Mouse (Mus musculus) forebrain, embryonic 14.5 days (tissue): Measurements from ENCODE around the gene Hs6st3. TPM values are rescaled to one million over a fixed set of nuclear protein-coding genes. Genes with fewer than 3 reads are reported as not detected.

Source experiments
- ATAC-seq: fragments of 200-750 bp; cut with Nextera tagmentation; 2 replicates; pipeline ENCODE4 v1.8.0; 2017; ENCODE audit warnings: mild to moderate bottlenecking, moderate library complexity
- DNase-seq: peaks from one replicate; pipeline ENCODE4 v3.0.0-alpha.2; 2015; ENCODE audit warnings: low spot score
- H3K27ac ChIP-seq: fragments of 300-500 bp; sonication (generic); 2 replicates; pipeline ENCODE4 v1.5.1; 2014; ENCODE audit warnings: low read depth, mild to moderate bottlenecking, control low read depth, low read length, moderate library complexity
- H3K27me3 ChIP-seq: fragments of 300-500 bp; sonication (generic); replicated peaks from 2 replicates; pipeline ENCODE4 v1.6.1; 2014; ENCODE audit warnings: low read length, control low read depth, mixed read lengths; ENCODE audit not compliant: control insufficient read depth, insufficient read depth
- H3K36me3 ChIP-seq: fragments of 300-500 bp; sonication (generic); 2 replicates; pipeline ENCODE4 v1.6.1; 2014; ENCODE audit warnings: low read length, control low read depth; ENCODE audit not compliant: control insufficient read depth, insufficient read depth
- H3K4me1 ChIP-seq: fragments of 300-500 bp; sonication (generic); 2 replicates; pipeline ENCODE4 v1.6.1; 2014; ENCODE audit warnings: antibody characterized with exemption, low read length, control low read depth; ENCODE audit not compliant: control insufficient read depth, insufficient read depth
- H3K4me2 ChIP-seq: fragments of 300-500 bp; sonication (generic); 2 replicates; pipeline ENCODE4 v1.6.1; 2014; ENCODE audit warnings: mild to moderate bottlenecking, control low read depth, low read length
- H3K4me3 ChIP-seq: fragments of 300-500 bp; sonication (generic); 2 replicates; pipeline ENCODE4 v1.5.1; 2014; ENCODE audit warnings: low read depth, low read length, control low read depth
- H3K9ac ChIP-seq: fragments of 300-500 bp; sonication (generic); 2 replicates; pipeline ENCODE4 v1.6.1; 2014; ENCODE audit warnings: mild to moderate bottlenecking, low read length, control low read depth, moderate library complexity
- H3K9me3 ChIP-seq: fragments of 300-500 bp; sonication (generic); replicated peaks from 2 replicates; pipeline ENCODE4 v1.6.1; 2016; ENCODE audit warnings: low read length, control low read depth, mixed read lengths; ENCODE audit not compliant: control insufficient read depth
- whole genome bisulfite sequencing: fragments of 180-500 bp; shearing (Covaris S2); extraction: QIAGEN DNeasy Blood & Tissue Kit; methylation state at CpG from one replicate; pipeline ENCODE4 v1.1.7; 2014; 5-methylcytosine and 5-hydroxymethylcytosine counted together
- polyA plus RNA-seq: library from polyadenylated mRNA; unstranded; fragments of >200 nt; fragmentation: Nextera tagmentation; extraction: Ambion mirVana; gene quantifications from 2 replicates; pipeline ENCODE4 v1.2.1, GENCODE M21; 2014

The Hs6st3 gene
- polyA plus RNA-seq, 1 experiment from 2014 or later = 0.50 TPM

GRCm38 (mm10) chr14:119450471-119450870 is 312.3 kb downstream of the Hs6st3 start:
- Histone ChIP-seq H3K27ac (no peak overlapping the region), H3K9ac (no peak overlapping the region), H3K9me3 (no peaks in the 10 kb centered on the region), H3K4me2 (no peak overlapping the region), H3K36me3 (no peaks in the 10 kb centered on the region), H3K27me3 (no peaks in the 10 kb centered on the region), H3K4me3 (no peak overlapping the region), H3K4me1 (no peaks in the 10 kb centered on the region)
- peak; percentile 24 for DNase-seq
- ATAC-seq = no peak
- 8% methylated on average over 4 of the region's 4 CpGs for WGBS

GRCm38 (mm10) chr14:119451594-119451993 is 313.5 kb downstream of the Hs6st3 start:
- Histone ChIP-seq H3K4me2 (no peak overlapping the region), H3K9ac (no peak overlapping the region), H3K4me1 (no peaks in the 10 kb centered on the region), H3K9me3 (no peaks in the 10 kb centered on the region), H3K27ac (no peak overlapping the region), H3K27me3 (no peaks in the 10 kb centered on the region), H3K36me3 (no peaks in the 10 kb centered on the region), H3K4me3 (no peak overlapping the region)
- DNase-seq = no peak
- ATAC-seq = no peak

DNA sequence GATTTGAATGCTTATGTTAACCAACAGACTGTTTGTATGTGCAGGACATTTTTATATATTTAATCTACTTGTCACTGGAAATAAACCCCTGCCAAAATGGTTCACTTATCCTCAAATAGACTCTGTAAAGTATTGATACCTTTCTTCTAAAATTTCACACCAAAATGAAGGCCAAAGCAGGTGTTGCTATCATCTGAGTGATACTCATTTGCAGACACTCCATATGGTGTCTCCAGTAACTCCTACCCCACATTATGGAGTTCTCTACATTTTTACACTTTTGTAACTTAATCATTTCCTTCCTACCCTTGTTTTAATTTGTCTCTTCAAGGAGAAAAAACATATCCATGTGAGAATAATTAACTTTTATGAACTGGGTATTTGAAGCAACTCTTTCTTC is 314.2 kb downstream of the Hs6st3 start:
- ATAC-seq (peak; percentile 50; the same call in 1 of the 2 replicates), DNase-seq (peak; percentile 11)
- no peak overlapping the region for H3K27ac ChIP-seq
- no peak overlapping the region for H3K9ac ChIP-seq
- no peaks in the 10 kb centered on the region for H3K9me3 ChIP-seq
- no peaks in the 10 kb centered on the region for H3K36me3 ChIP-seq
- no peak overlapping the region for H3K4me3 ChIP-seq
- no peaks in the 10 kb centered on the region for H3K4me1 ChIP-seq
- H3K4me2 ChIP-seq = no peak overlapping the region
- no peaks in the 10 kb centered on the region for H3K27me3 ChIP-seq

GRCm38 (mm10) chr14:119452797-119453196 is 314.7 kb downstream of the Hs6st3 start:
- WGBS = 43% methylated on average over 3 of the region's 3 CpGs
- Histone ChIP-seq H3K4me3 (no peak overlapping the region), H3K36me3 (no peaks in the 10 kb centered on the region), H3K4me2 (no peak overlapping the region), H3K9me3 (no peaks in the 10 kb centered on the region), H3K4me1 (no peaks in the 10 kb centered on the region), H3K9ac (no peak overlapping the region), H3K27me3 (no peaks in the 10 kb centered on the region), H3K27ac (no peak overlapping the region)
- peak; percentile 17 for DNase-seq
- ATAC-seq = peak; percentile 60; the same call in 1 of the 2 replicates

GRCm38 (mm10) chr14:119464308-119464707 is 326.2 kb downstream of the Hs6st3 start:
- 78% methylated on average over 5 of the region's 5 CpGs for WGBS
- ATAC-seq (no peak), DNase-seq (peak; percentile 32)
- Histone ChIP-seq H3K4me3 (no peak overlapping the region), H3K9ac (no peak overlapping the region), H3K27ac (no peak overlapping the region), H3K9me3 (no peaks in the 10 kb centered on the region), H3K4me2 (no peak overlapping the region), H3K4me1 (peaks cover 3% of the 10 kb centered on the region; the same call in 1 of the 2 replicates), H3K27me3 (no peaks in the 10 kb centered on the region), H3K36me3 (no peaks in the 10 kb centered on the region)

- ATAC-seq (no peak), DNase-seq (peak; percentile 56)
- H3K4me1 ChIP-seq = peaks cover 3% of the 10 kb centered on the region; the same call in 1 of the 2 replicates
- no peaks in the 10 kb centered on the region for H3K36me3 ChIP-seq
- no peak overlapping the region for H3K9ac ChIP-seq
- no peaks in the 10 kb centered on the region for H3K9me3 ChIP-seq
- no peak overlapping the region for H3K4me3 ChIP-seq
- WGBS = 89% methylated on average over 1 of the region's 1 CpGs
- H3K27me3 ChIP-seq = no peaks in the 10 kb centered on the region
- H3K4me2 ChIP-seq = no peak overlapping the region
- H3K27ac ChIP-seq = no peak overlapping the region
These were observed 326.7 kb downstream of the Hs6st3 start for GRCm38 (mm10) chr14:119464883-119465282.

GRCm38 (mm10) chr14:119466899-119467588 is 328.9 kb downstream of the Hs6st3 start:
- Histone ChIP-seq H3K27me3 (no peaks in the 10 kb centered on the region), H3K9me3 (no peaks in the 10 kb centered on the region), H3K27ac (no peak overlapping the region), H3K4me3 (no peak overlapping the region), H3K4me1 (peaks cover 3% of the 10 kb centered on the region; the same call in 1 of the 2 replicates), H3K9ac (no peak overlapping the region), H3K4me2 (no peak overlapping the region), H3K36me3 (no peaks in the 10 kb centered on the region)
- WGBS = 78% methylated on average over 5 of the region's 5 CpGs
- DNase-seq = peak; percentile 17
- 0 out of 2 replicates have a peak, but pooled peaks have one; percentile 26 for ATAC-seq

DNA sequence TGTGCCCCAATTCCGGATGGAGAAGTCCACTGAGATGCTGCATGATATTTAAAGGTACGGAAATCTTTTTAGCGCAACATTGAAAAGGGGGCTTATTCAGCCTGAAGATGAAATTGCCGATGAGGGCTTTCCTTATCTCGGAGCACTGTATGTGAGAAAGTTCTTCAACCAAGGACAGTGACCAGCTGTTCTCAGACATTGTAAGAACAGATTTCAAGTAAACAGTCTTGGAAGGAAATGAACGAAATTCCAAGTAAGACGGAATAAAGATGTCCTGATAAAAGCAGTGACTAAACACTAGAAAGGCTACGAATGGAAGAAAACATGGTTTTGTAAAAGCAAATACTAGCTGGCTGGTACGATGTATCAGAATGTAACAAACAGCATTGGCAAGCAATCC is 338.4 kb downstream of the Hs6st3 start:
- H3K27ac ChIP-seq = no peak overlapping the region
- DNase-seq = no peak
- no peak for ATAC-seq
- H3K4me3 ChIP-seq = no peak overlapping the region
- H3K27me3 ChIP-seq = no peaks in the 10 kb centered on the region
- no peak overlapping the region for H3K9ac ChIP-seq
- no peaks in the 10 kb centered on the region for H3K4me1 ChIP-seq
- 95% methylated on average over 9 of the region's 9 CpGs for WGBS
- no peak overlapping the region for H3K4me2 ChIP-seq
- H3K9me3 ChIP-seq = no peaks in the 10 kb centered on the region
- H3K36me3 ChIP-seq = no peaks in the 10 kb centered on the region

- H3K4me3 ChIP-seq = no peak overlapping the region
- H3K36me3 ChIP-seq = no peaks in the 10 kb centered on the region
- H3K4me1 ChIP-seq = no peaks in the 10 kb centered on the region
- no peak overlapping the region for H3K4me2 ChIP-seq
- WGBS = 89% methylated on average over 4 of the region's 4 CpGs
- no peak overlapping the region for H3K9ac ChIP-seq
- H3K27ac ChIP-seq = no peak overlapping the region
- no peak for ATAC-seq
- no peaks in the 10 kb centered on the region for H3K27me3 ChIP-seq
- H3K9me3 ChIP-seq = no peaks in the 10 kb centered on the region
- DNase-seq = no peak
These were observed 339.7 kb downstream of the Hs6st3 start for GRCm38 (mm10) chr14:119477836-119478235.
